Mouse (Mus musculus) monocyte, adult 5-6 weeks (primary cell): ENCODE measurements around the gene Tmem120b. TPM values are rescaled to one million over a fixed set of nuclear protein-coding genes. Genes with fewer than 3 reads are reported as not detected.

ENCODE experiments used
- ATAC-seq: fragments of 153-309, 156-312 bp; replicated peaks from 2 replicates; pipeline ENCODE4 v1.8.0; 2017; ENCODE audit warnings: mild to moderate bottlenecking; ENCODE audit not compliant: low TSS enrichment, insufficient number of reproducible peaks, severe bottlenecking, poor library complexity, low FRiP score
- total RNA-seq: library from RNA; stranded (forward); fragments of 200-1000, 200-491, 200-594 nt; gene quantifications from 3 replicates; pipeline ENCODE4 v1.2.3, GENCODE M21; 2017

The Tmem120b gene
- total RNA-seq, 1 experiment from 2014 or later = 0.67 TPM

- ATAC-seq = 0 out of 2 replicates have a peak, but pooled peaks have one; percentile 23
Observed at GRCm38 (mm10) chr5:123144746-123145590, 76.8 kb downstream of the Tmem120b start.

DNA sequence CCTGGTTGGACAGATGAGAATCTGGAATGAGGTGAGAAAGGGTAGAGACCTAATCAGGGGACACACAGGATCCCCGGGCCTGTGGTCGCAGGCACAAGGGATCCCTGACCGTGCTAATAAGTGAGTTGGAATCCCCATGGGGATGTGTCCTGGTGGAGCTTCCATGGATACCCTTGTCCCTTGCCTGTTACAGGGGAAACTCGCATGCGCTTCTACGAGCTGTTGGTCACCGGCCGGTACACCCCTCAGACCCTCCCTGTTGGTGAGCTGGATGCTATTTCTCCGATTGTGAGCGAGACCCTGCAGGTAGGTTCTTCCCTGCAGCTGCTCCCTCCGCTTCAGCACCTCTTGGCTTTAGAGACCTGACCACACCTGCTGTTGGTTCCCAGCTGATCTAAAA, 78.1 kb downstream of the Tmem120b start:
- ATAC-seq = no peak

DNA sequence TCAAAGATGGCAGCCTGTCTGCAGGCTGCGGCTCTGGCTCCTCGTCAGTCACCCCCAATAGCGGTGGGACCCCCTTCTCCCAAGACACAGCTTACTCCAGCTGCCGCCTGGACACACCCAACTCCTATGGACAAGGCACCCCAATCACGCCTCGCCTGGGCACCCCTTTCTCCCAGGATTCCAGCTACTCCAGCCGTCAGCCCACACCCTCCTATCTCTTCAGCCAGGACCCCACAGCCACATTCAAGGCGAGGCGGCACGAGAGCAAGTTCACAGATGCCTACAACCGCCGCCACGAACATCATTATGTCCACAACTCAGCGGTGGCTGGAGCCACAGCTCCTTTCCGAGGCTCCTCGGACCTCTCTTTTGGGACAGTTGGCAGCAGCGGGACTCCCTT, 79.4 kb downstream of the Tmem120b start:
- no peak for ATAC-seq

GRCm38 (mm10) chr5:123148073-123148722, 80.0 kb downstream of the Tmem120b start:
- ATAC-seq = no peak

- peak; percentile 38 for ATAC-seq
Observed at GRCm38 (mm10) chr5:123149451-123150400, 81.5 kb downstream of the Tmem120b start.

DNA sequence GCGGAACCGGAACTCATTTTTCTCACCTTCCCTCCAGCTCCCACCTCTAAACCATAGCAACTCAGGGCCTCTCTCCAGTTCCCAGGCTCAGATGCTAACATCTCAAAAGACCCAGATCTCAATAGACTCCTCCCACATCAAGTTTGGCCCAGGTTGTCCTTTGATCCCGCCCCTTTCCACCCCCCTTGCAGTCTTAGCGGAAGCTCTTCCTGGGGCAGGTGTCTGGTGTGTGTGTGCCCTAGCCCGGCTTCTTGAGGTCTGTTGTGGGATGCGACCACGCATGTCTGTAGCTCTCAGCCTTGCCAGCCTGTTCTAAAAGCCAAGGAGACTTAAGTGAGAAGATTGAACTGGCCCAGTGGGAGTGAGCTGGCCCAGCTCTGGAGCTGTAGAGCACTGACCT, 82.4 kb downstream of the Tmem120b start:
- peak; percentile 9; the same call in 1 of the 2 replicates for ATAC-seq

GRCm38 (mm10) chr5:123151077-123151476, 82.9 kb downstream of the Tmem120b start:
- peak; percentile 80 for ATAC-seq

DNA sequence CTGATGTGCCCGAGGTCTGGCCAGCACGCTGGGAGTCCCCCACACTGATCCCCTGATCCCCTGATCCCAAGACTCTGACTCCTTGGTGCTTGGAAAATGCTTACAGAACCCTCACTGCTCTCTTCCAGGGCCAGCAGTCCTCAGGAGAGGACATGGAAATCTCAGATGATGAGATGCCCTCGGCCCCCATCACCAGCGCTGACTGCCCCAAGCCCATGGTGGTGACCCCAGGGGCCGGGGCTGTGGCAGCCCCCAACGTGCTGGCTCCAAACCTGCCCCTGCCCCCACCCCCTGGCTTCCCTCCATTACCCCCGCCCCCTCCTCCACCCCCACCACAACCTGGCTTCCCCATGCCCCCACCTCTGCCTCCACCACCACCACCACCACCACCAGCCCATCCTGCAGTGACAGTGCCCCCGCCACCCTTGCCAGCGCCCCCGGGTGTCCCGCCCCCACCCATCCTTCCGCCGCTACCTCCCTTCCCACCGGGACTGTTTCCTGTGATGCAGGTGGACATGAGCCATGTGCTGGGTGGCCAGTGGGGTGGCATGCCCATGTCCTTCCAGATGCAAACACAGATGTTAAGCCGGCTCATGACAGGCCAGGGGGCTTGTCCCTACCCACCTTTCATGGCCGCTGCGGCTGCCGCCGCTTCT, 83.6 kb downstream of the Tmem120b start:
- ATAC-seq = no peak

GRCm38 (mm10) chr5:123152901-123153300, 84.7 kb downstream of the Tmem120b start:
- ATAC-seq = peak; percentile 19; the same call in 1 of the 2 replicates

- ATAC-seq = peak; percentile 58; the same call in 1 of the 2 replicates
Observed at GRCm38 (mm10) chr5:123155425-123155824, 87.2 kb downstream of the Tmem120b start.

DNA sequence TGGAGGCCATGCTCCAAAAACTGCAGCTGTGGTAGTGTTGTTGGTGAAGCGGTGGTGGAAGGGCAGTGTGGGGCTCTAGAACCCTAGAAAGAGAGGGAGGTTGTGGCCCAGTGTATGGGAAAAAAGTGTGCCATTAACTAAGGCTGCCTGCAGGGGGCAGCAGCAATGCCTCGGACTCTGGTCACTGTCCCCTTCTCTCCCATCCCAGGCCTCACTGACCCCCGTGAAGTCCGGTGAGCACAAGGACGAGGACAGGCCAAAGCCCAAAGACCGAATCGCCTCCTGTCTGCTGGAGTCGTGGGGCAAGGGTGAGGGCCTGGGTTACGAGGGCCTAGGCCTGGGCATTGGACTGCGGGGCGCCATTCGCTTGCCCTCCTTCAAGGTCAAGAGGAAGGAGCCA, 88.5 kb downstream of the Tmem120b start:
- no peak for ATAC-seq

GRCm38 (mm10) chr5:123157972-123158371, 89.8 kb downstream of the Tmem120b start:
- no peak for ATAC-seq

- no peak for ATAC-seq
Observed at GRCm38 (mm10) chr5:123159446-123159845, 91.2 kb downstream of the Tmem120b start.

DNA sequence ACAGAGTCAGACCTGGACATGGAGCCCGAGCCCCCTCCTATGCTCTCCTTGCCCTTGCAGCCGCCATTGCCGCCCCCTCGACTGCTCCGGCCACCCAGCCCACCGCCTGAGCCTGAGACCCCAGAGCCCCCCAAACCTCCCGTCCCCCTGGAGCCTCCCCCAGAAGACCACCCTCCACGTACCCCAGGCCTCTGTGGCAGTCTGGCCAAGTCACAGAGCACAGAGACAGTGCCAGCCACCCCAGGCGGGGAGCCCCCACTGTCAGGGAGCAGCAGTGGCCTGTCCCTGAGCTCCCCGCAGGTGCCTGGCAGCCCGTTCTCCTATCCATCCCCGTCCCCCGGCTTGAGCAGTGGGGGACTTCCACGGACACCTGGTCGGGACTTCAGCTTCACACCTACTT, 91.7 kb downstream of the Tmem120b start:
- ATAC-seq = no peak

DNA sequence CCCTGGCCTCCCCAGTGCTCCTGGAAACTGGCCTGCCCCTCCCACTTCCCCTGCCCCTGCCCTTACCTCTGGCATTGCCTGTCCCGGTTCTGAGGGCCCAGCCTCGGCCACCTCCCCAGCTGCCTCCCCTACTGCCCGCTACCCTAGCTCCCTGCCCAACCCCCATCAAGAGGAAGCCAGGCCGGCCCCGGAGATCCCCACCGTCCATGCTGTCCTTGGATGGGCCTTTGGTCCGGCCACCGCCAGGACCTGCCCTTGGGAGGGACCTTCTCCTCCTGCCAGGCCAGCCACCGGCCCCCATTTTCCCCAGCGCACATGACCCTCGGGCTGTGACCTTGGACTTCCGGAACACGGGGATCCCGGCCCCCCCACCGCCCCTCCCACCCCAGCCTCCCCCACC, 92.1 kb downstream of the Tmem120b start:
- no peak for ATAC-seq

DNA sequence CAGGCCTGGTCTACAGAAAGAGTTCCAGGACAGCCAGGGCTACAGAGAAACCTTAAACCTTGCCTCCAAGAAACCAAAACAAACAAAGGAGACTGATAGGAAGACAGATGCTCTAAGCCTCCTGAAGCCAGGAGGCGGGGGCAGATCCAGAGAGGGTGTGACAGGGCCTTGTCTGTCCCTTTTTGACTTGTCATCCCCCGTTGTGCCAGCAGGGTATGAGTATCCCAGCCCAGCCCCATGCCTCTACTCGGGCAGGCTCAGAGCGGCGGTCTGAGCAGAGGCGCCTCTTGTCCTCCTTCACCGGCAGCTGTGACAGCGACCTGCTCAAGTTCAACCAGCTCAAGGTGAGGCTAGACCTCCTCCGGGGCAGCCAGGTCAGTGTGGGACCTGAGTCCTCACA, 94.7 kb downstream of the Tmem120b start:
- ATAC-seq = no peak

DNA sequence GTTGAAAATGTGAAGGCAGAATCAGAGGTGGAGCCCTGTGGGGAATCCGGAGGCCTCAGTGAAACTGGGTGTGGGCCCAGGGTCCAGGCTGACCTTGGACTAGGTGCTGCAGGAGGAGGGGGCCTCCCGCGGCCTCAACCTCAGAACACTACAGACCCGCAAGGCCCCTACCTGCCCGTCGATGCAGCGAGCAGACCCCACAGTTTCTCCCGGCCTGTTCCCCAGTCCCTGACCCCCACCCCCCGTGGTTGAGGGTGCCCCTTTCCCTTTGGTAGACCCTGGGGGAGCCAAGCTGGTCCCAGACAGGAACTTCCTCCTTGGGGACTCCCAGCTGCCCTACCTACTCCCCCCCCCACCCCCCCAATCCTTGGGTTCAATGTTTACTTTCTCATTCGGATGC, 98.2 kb downstream of the Tmem120b start:
- no peak for ATAC-seq
